Mouse (Mus musculus): ENCODE data around the gene Olfr414. TPM values are rescaled to one million over a fixed set of nuclear protein-coding genes. Genes with fewer than 3 reads are reported as not detected.

The Olfr414 gene
- total and polyA plus RNA-seq, 3 experiments = not detected

DNA sequence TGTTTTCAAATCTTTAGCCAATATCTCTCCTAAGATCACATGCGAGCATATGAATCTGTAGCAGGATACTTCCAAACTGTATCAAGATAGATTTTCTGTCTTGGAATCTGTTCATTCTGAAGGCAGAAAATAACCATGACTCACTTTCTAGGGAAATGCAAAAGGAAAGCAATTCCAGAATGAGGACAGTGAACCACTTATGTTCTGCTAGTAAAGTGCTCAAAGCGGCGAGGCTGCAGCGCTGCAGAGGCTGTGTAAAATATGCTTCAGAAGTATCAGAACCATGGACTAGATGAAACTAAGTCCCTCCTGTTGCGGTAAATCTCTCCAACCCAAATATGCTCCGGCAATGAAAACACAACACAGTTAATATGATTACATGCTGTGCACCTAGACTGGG is 58.7 kb downstream of the Olfr414 start:
- WGBS = 88% methylated on average over 6 of the region's 6 CpGs
- no peak for DNase-seq
- Histone ChIP-seq H3K9ac (ENCODE audit: low read depth, low read length) (no peak overlapping the region), H3K27me3 (ENCODE audit: control insufficient read depth, insufficient read depth, low read length) (no peaks in the 10 kb centered on the region), H3K4me1 (ENCODE audit: control insufficient read depth, insufficient read depth, low read length) (no peaks in the 10 kb centered on the region), H3K79me2 (replicated peaks; ENCODE audit: control insufficient read depth, insufficient read depth, low read length) (no peaks in the 10 kb centered on the region), H3K36me3 (ENCODE audit: control insufficient read depth, insufficient read depth, low read length) (no peaks in the 10 kb centered on the region), H3K27ac (no peak overlapping the region), H3K4me3 (no peak overlapping the region)
- intact Hi-C loops (cut with DNase I) = no loop called here
- TF ChIP-seq EP300 (IDR thresholded peaks at IDR 0.05; ENCODE audit: insufficient read depth, low read depth, low read length) = no peak
- TF ChIP-seq CTCF (IDR thresholded peaks at IDR 0.05) = no peak
- no peak for TF ChIP-seq POLR2A (IDR thresholded peaks at IDR 0.05; ENCODE audit: insufficient read depth, low read depth, low read length)

Other genes starting within 250 kb of the Olfr414 start
- gene Olfr419, start 172.0 kb upstream of the Olfr414 start, total RNA-seq (2021) = not detected
- not detected in 2 replicates for gene Olfr419, start 172.0 kb upstream of the Olfr414 start, polyA plus RNA-seq (2012; rRNA removed)
- not detected for gene Mptx1, start 93.5 kb upstream of the Olfr414 start, total RNA-seq (2021)
- not detected in 2 replicates for gene Mptx1, start 93.5 kb upstream of the Olfr414 start, polyA plus RNA-seq (2012; rRNA removed)
- not detected for gene Olfr417, start 58.9 kb upstream of the Olfr414 start, total RNA-seq (2021)
- gene Olfr417, start 58.9 kb upstream of the Olfr414 start, polyA plus RNA-seq (2012; rRNA removed) = not detected in 2 replicates
- not detected for gene Olfr248, start 33.0 kb upstream of the Olfr414 start, total RNA-seq (2021)
- not detected in 2 replicates for gene Olfr248, start 33.0 kb upstream of the Olfr414 start, polyA plus RNA-seq (2012; rRNA removed)
- gene Olfr220, start 18.0 kb downstream of the Olfr414 start, total RNA-seq (2021) = not detected
- not detected in 2 replicates for gene Olfr220, start 18.0 kb downstream of the Olfr414 start, polyA plus RNA-seq (2012; rRNA removed)
- under 1 TPM; 0.21 to 0.41 TPM for gene Fmn2, start 77.8 kb downstream of the Olfr414 start, total RNA-seq (2021)
- gene Fmn2, start 77.8 kb downstream of the Olfr414 start, polyA plus RNA-seq (2012; rRNA removed) = 0.03 and 0.06 TPM in 2 replicates

Measured in heart, adult 2 months (tissue).